Mouse (Mus musculus): ENCODE data around the gene Ndufa10. TPM values are rescaled to one million over a fixed set of nuclear protein-coding genes. Genes with fewer than 3 reads are reported as not detected.
"Not testable (repeated sequence)": the region's sequence is repeated elsewhere in the genome, so short reads cannot be mapped to it uniquely, and the experiment has no call there.

The Ndufa10 gene
- polyA plus RNA-seq (2014; fragmentation: Nextera tagmentation; extraction: Ambion mirVana) = 262 and 271 TPM in 2 replicates

- Histone ChIP-seq H3K27me3 (ENCODE audit: control insufficient read depth, insufficient read depth, low read length) (no peaks in the 10 kb centered on the region), H3K4me1 (replicated peaks; ENCODE audit: control insufficient read depth, insufficient read depth, low read length) (peaks cover 3% of the 10 kb centered on the region; the same call in 1 of the 2 replicates), H3K9ac (ENCODE audit: low read length) (peak within 1 kb of the TSS; percentile 92), H3K27ac (ENCODE audit: low read depth, low read length) (no peak within 1 kb of the TSS), H3K4me3 (ENCODE audit: low read depth, low read length) (peak within 1 kb of the TSS; percentile 92), H3K4me2 (ENCODE audit: low read depth, low read length, severe bottlenecking) (peak within 1 kb of the TSS; percentile 87), H3K36me3 (ENCODE audit: control insufficient read depth, insufficient read depth, low read length) (peaks cover 3% of the 10 kb centered on the region; the same call in 1 of the 2 replicates), H3K9me3 (ENCODE audit: control insufficient read depth, low read length) (no peaks in the 10 kb centered on the region)
- DNase-seq (ENCODE audit: low spot score) (peak; percentile 98), ATAC-seq (replicated peaks; ENCODE audit: low FRiP score) (peak; percentile 94)
- WGBS = under 1% methylated on average over 67 of the region's 67 CpGs
Observed at GRCm38 (mm10) chr1:92473165-92474041, at the start of gene Ndufa10. Gene Ndufa10 (minus strand): TSS chr1:92473860.

- Histone ChIP-seq H3K27ac (ENCODE audit: low read depth, low read length) (no peak overlapping the region), H3K9ac (ENCODE audit: low read length) (no peak overlapping the region), H3K27me3 (ENCODE audit: control insufficient read depth, insufficient read depth, low read length) (no peaks in the 10 kb centered on the region), H3K4me1 (replicated peaks; ENCODE audit: control insufficient read depth, insufficient read depth, low read length) (no peaks in the 10 kb centered on the region), H3K9me3 (ENCODE audit: control insufficient read depth, low read length) (no peaks in the 10 kb centered on the region), H3K4me2 (ENCODE audit: low read depth, low read length, severe bottlenecking) (no peak overlapping the region), H3K4me3 (ENCODE audit: low read depth, low read length) (no peak overlapping the region), H3K36me3 (ENCODE audit: control insufficient read depth, insufficient read depth, low read length) (no peaks in the 10 kb centered on the region)
- 20% methylated on average over 10 of the region's 10 CpGs for WGBS
- ATAC-seq (replicated peaks; ENCODE audit: low FRiP score) (0 out of 2 replicates have a peak, but pooled peaks have one; percentile 24), DNase-seq (ENCODE audit: low spot score) (peak; percentile 74)
Observed at GRCm38 (mm10) chr1:92521376-92521775, 47.7 kb upstream of the Ndufa10 start.

GRCm38 (mm10) chr1:92519046-92519445 lies 45.4 kb upstream of the Ndufa10 start:
- H3K27ac ChIP-seq (ENCODE audit: low read depth, low read length) = no peak overlapping the region
- WGBS = 88% methylated on average over 6 of the region's 6 CpGs
- H3K4me2 ChIP-seq (ENCODE audit: low read depth, low read length, severe bottlenecking) = no peak overlapping the region
- no peak overlapping the region for H3K9ac ChIP-seq (ENCODE audit: low read length)
- H3K9me3 ChIP-seq (ENCODE audit: control insufficient read depth, low read length) = no peaks in the 10 kb centered on the region
- H3K36me3 ChIP-seq (ENCODE audit: control insufficient read depth, insufficient read depth, low read length) = no peaks in the 10 kb centered on the region
- H3K4me3 ChIP-seq (ENCODE audit: low read depth, low read length) = no peak overlapping the region
- no peaks in the 10 kb centered on the region for H3K4me1 ChIP-seq (replicated peaks; ENCODE audit: control insufficient read depth, insufficient read depth, low read length)
- no peak for DNase-seq (ENCODE audit: low spot score)
- ATAC-seq (replicated peaks; ENCODE audit: low FRiP score) = no peak
- H3K27me3 ChIP-seq (ENCODE audit: control insufficient read depth, insufficient read depth, low read length) = no peaks in the 10 kb centered on the region

- no peak for ATAC-seq (replicated peaks; ENCODE audit: low FRiP score)
- H3K27me3 ChIP-seq (ENCODE audit: control insufficient read depth, insufficient read depth, low read length) = no peaks in the 10 kb centered on the region
- no peak within 1 kb of the TSS for H3K27ac ChIP-seq (ENCODE audit: low read depth, low read length)
- no peak within 1 kb of the TSS for H3K9ac ChIP-seq (ENCODE audit: low read length)
- no peak within 1 kb of the TSS for H3K4me3 ChIP-seq (ENCODE audit: low read depth, low read length)
- WGBS = 87% methylated on average over 3 of the region's 3 CpGs
- DNase-seq (ENCODE audit: low spot score) = no peak
- no peaks in the 10 kb centered on the region for H3K36me3 ChIP-seq (ENCODE audit: control insufficient read depth, insufficient read depth, low read length)
- H3K4me2 ChIP-seq (ENCODE audit: low read depth, low read length, severe bottlenecking) = no peak within 1 kb of the TSS
- H3K4me1 ChIP-seq (replicated peaks; ENCODE audit: control insufficient read depth, insufficient read depth, low read length) = no peaks in the 10 kb centered on the region
- H3K9me3 ChIP-seq (ENCODE audit: control insufficient read depth, low read length) = no peaks in the 10 kb centered on the region
Observed at GRCm38 (mm10) chr1:92518561-92518960, 44.9 kb upstream of the Ndufa10 start, which contains the start of gene Olfr1414. Gene Olfr1414 (minus strand): TSS chr1:92518661.

GRCm38 (mm10) chr1:92515390-92515789 lies 41.7 kb upstream of the Ndufa10 start:
- WGBS = 88% methylated on average over 11 of the region's 11 CpGs
- H3K27me3 ChIP-seq (ENCODE audit: control insufficient read depth, insufficient read depth, low read length) = no peaks in the 10 kb centered on the region
- no peak for ATAC-seq (replicated peaks; ENCODE audit: low FRiP score)

GRCm38 (mm10) chr1:92511646-92512045 lies 38.0 kb upstream of the Ndufa10 start:
- not testable (repeated sequence) for H3K4me3 ChIP-seq (ENCODE audit: low read depth, low read length); ATAC-seq (replicated peaks; ENCODE audit: low FRiP score); H3K36me3 ChIP-seq (ENCODE audit: control insufficient read depth, insufficient read depth, low read length); H3K9me3 ChIP-seq (ENCODE audit: control insufficient read depth, low read length); H3K4me2 ChIP-seq (ENCODE audit: low read depth, low read length, severe bottlenecking); H3K27ac ChIP-seq (ENCODE audit: low read depth, low read length); DNase-seq (ENCODE audit: low spot score); H3K4me1 ChIP-seq (replicated peaks; ENCODE audit: control insufficient read depth, insufficient read depth, low read length); H3K9ac ChIP-seq (ENCODE audit: low read length); H3K27me3 ChIP-seq (ENCODE audit: control insufficient read depth, insufficient read depth, low read length)
- 86% methylated on average over 4 of the region's 5 CpGs for WGBS

More at GRCm38 (mm10) chr1:92515390-92515789, 41.7 kb upstream of the Ndufa10 start:
- no peak for DNase-seq (ENCODE audit: low spot score)
- H3K4me1 ChIP-seq (replicated peaks; ENCODE audit: control insufficient read depth, insufficient read depth, low read length) = no peaks in the 10 kb centered on the region
- H3K4me3 ChIP-seq (ENCODE audit: low read depth, low read length) = no peak overlapping the region
- no peak overlapping the region for H3K27ac ChIP-seq (ENCODE audit: low read depth, low read length)
- H3K9me3 ChIP-seq (ENCODE audit: control insufficient read depth, low read length) = no peaks in the 10 kb centered on the region
- H3K4me2 ChIP-seq (ENCODE audit: low read depth, low read length, severe bottlenecking) = no peak overlapping the region
- no peak overlapping the region for H3K9ac ChIP-seq (ENCODE audit: low read length)
- no peaks in the 10 kb centered on the region for H3K36me3 ChIP-seq (ENCODE audit: control insufficient read depth, insufficient read depth, low read length)

GRCm38 (mm10) chr1:92496001-92496400 lies 22.3 kb upstream of the Ndufa10 start, which contains the start of gene Olfr1415:
Gene Olfr1415 (minus strand): TSS chr1:92496101.
- H3K27ac ChIP-seq (ENCODE audit: low read depth, low read length) = no peak within 1 kb of the TSS
- DNase-seq (ENCODE audit: low spot score) = peak; percentile 16
- no peaks in the 10 kb centered on the region for H3K27me3 ChIP-seq (ENCODE audit: control insufficient read depth, insufficient read depth, low read length)
- no peak within 1 kb of the TSS for H3K9ac ChIP-seq (ENCODE audit: low read length)
- no peaks in the 10 kb centered on the region for H3K4me1 ChIP-seq (replicated peaks; ENCODE audit: control insufficient read depth, insufficient read depth, low read length)
- no peaks in the 10 kb centered on the region for H3K36me3 ChIP-seq (ENCODE audit: control insufficient read depth, insufficient read depth, low read length)
- H3K4me2 ChIP-seq (ENCODE audit: low read depth, low read length, severe bottlenecking) = no peak within 1 kb of the TSS
- ATAC-seq (replicated peaks; ENCODE audit: low FRiP score) = no peak
- H3K9me3 ChIP-seq (ENCODE audit: control insufficient read depth, low read length) = no peaks in the 10 kb centered on the region
- WGBS = 84% methylated on average over 2 of the region's 2 CpGs
- no peak within 1 kb of the TSS for H3K4me3 ChIP-seq (ENCODE audit: low read depth, low read length)

GRCm38 (mm10) chr1:92485013-92485412 lies 11.4 kb upstream of the Ndufa10 start, which contains the start of gene Olfr1416:
Gene Olfr1416 (minus strand): TSS chr1:92485113.
- Histone ChIP-seq H3K9me3 (ENCODE audit: control insufficient read depth, low read length) (no peaks in the 10 kb centered on the region), H3K4me3 (ENCODE audit: low read depth, low read length) (no peak within 1 kb of the TSS), H3K36me3 (ENCODE audit: control insufficient read depth, insufficient read depth, low read length) (no peaks in the 10 kb centered on the region), H3K4me1 (replicated peaks; ENCODE audit: control insufficient read depth, insufficient read depth, low read length) (no peaks in the 10 kb centered on the region), H3K4me2 (ENCODE audit: low read depth, low read length, severe bottlenecking) (no peak within 1 kb of the TSS), H3K27me3 (ENCODE audit: control insufficient read depth, insufficient read depth, low read length) (no peaks in the 10 kb centered on the region), H3K9ac (ENCODE audit: low read length) (no peak within 1 kb of the TSS), H3K27ac (ENCODE audit: low read depth, low read length) (no peak within 1 kb of the TSS)
- DNase-seq (ENCODE audit: low spot score) (peak; percentile 17), ATAC-seq (replicated peaks; ENCODE audit: low FRiP score) (no peak)
